Mouse (Mus musculus): ENCODE measurements around the gene RPS10-NUDT3.

DNA sequence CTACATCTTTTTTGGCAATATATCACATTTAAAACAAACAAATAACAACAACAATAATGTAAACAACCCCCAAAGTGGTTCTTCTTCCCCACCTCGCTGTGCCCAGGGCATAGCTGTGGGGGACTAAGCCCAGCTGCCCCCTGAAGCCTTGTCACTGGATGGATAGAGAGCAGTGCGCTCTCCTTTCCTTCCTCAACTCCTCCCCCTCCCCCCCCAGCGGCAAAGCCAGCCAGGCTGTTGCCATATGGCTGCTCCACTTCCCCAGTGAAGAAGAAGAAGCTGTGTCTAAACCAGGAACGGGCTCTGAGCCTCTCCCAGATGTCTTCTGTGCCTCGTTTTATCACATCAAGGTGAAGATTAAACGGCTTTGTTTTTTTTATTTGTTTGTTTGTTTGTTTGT is 8.1 kb upstream of the RPS10-NUDT3 start:
- TF ChIP-seq CTCF (IDR thresholded peaks at IDR 0.05; ENCODE audit: borderline replicate concordance, insufficient read depth, low read depth, low read length) (no peak), POLR2A (IDR thresholded peaks at IDR 0.05; ENCODE audit: borderline replicate concordance, insufficient read depth, low read length) (no peak)
